Mouse (Mus musculus) neural tube, embryonic 12.5 days (tissue): ENCODE data around the gene Cntnap5b. TPM values are rescaled to one million over a fixed set of nuclear protein-coding genes. Genes with fewer than 3 reads are reported as not detected.

Experiments
- ATAC-seq: fragments of 200-750 bp; cut with Nextera tagmentation; 2 replicates; pipeline ENCODE4 v1.8.0; 2017; ENCODE audit warnings: low read depth, mild to moderate bottlenecking, moderate TSS enrichment, moderate library complexity; ENCODE audit not compliant: low FRiP score
- H3K27ac ChIP-seq: fragments of 300-500 bp; sonication (generic); 2 replicates; pipeline ENCODE4 v1.5.1; 2016
- H3K27me3 ChIP-seq: fragments of 300-500 bp; sonication (generic); replicated peaks from 2 replicates; pipeline ENCODE4 v1.6.1; 2016; ENCODE audit warnings: mild to moderate bottlenecking
- H3K36me3 ChIP-seq: fragments of 300-500 bp; sonication (generic); 2 replicates; pipeline ENCODE4 v1.6.1; 2016; ENCODE audit warnings: mild to moderate bottlenecking
- H3K4me1 ChIP-seq: fragments of 300-500 bp; sonication (generic); 2 replicates; pipeline ENCODE4 v1.6.1; 2016
- H3K4me2 ChIP-seq: fragments of 300-500 bp; sonication (generic); replicated peaks from 2 replicates; pipeline ENCODE4 v1.6.1; 2016; ENCODE audit warnings: mild to moderate bottlenecking
- H3K4me3 ChIP-seq: fragments of 300-500 bp; sonication (generic); 2 replicates; pipeline ENCODE4 v1.5.1; 2016
- H3K9ac ChIP-seq: fragments of 300-500 bp; sonication (generic); 2 replicates; pipeline ENCODE4 v1.6.1; 2016; ENCODE audit warnings: mild to moderate bottlenecking
- H3K9me3 ChIP-seq: fragments of 300-500 bp; sonication (generic); 2 replicates; pipeline ENCODE4 v1.6.1; 2016; ENCODE audit warnings: mild to moderate bottlenecking
- WGBS: fragments of 180-500 bp; shearing (Covaris S2); methylation state at CpG from one replicate; pipeline ENCODE4 v1.1.7; 2016; 5-methylcytosine and 5-hydroxymethylcytosine counted together
- polyA plus RNA-seq: library from polyadenylated mRNA; unstranded; fragments of >200 nt; fragmentation: Nextera tagmentation; extraction: Ambion mirVana; gene quantifications from 2 replicates; pipeline ENCODE4 v1.2.1, GENCODE M21; 2016

Gene Cntnap5b
- polyA plus RNA-seq, 1 experiment from 2014 or later = 0.38 TPM

DNA sequence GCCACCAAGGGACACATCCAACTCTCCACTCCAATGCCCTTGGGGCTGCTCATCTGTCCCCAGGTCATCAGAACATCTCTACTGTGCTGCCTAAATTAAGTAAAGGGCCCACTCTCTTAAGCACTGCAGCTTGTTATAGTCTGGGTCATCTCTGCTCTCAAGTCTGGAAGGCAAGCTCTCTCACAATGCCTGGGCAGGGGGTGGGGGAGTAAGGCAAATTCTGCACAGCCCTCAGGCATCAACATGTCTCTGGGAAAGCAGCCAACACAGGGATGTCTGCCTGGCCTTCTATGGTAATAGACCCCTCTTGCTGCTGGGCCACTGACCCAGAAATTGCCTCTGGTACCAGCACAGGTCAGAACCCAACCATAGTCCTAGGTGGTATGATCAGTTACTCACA is 479.4 kb downstream of the Cntnap5b start:
- H3K27ac ChIP-seq = no peak overlapping the region
- no peak overlapping the region for H3K4me3 ChIP-seq
- H3K9me3 ChIP-seq = no peaks in the 10 kb centered on the region
- H3K4me1 ChIP-seq = no peaks in the 10 kb centered on the region
- ATAC-seq = no peak
- no peak overlapping the region for H3K4me2 ChIP-seq
- no peak overlapping the region for H3K9ac ChIP-seq
- H3K27me3 ChIP-seq = no peaks in the 10 kb centered on the region
- H3K36me3 ChIP-seq = no peaks in the 10 kb centered on the region

DNA sequence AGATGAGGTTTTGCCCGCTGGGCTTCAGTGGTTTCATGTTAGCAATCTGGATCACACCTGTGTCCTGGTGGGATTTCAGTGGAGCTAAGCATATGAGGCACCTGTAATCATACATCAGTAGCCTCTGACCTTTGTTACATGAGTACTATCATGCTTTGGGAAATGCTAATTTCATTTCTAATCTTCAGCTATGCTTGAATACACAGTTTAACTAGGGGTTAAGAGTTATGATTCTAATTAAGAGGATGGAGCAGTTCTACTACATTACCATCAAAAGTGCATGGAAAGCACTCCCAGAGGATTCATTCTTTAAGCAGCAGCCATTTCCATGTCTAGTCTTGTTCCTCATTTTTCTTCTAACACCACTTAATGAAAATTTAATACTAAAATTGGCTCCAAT is 538.1 kb downstream of the Cntnap5b start:
- H3K9me3 ChIP-seq = no peaks in the 10 kb centered on the region
- no peak overlapping the region for H3K4me2 ChIP-seq
- 79% methylated on average over 1 of the region's 1 CpGs for WGBS
- no peak overlapping the region for H3K9ac ChIP-seq
- no peak overlapping the region for H3K27ac ChIP-seq
- H3K36me3 ChIP-seq = no peaks in the 10 kb centered on the region
- H3K4me1 ChIP-seq = no peaks in the 10 kb centered on the region
- no peaks in the 10 kb centered on the region for H3K27me3 ChIP-seq
- no peak overlapping the region for H3K4me3 ChIP-seq
- no peak for ATAC-seq

DNA sequence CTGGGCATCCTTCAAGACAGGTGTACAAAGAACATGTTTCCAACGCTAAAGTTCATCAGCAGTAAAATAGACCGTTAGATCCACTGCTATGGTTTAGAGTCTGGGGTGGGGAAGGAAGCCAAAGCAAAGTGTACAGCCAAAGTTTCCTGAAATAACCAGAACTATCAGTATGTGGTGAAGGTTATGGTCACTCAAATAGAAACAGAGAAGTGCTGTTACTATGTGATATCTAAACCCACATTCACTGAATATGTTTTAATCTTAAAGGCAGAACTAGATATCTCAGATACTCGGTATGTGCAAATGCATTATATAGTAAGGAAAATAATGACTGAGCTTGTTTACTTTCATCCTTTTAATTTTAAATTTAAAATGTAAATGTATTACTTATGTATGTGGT is 558.5 kb downstream of the Cntnap5b start:
- H3K4me1 ChIP-seq = no peaks in the 10 kb centered on the region
- no peak overlapping the region for H3K9ac ChIP-seq
- no peak overlapping the region for H3K4me2 ChIP-seq
- no peak overlapping the region for H3K27ac ChIP-seq
- no peaks in the 10 kb centered on the region for H3K27me3 ChIP-seq
- 88% methylated on average over 3 of the region's 3 CpGs for whole genome bisulfite sequencing
- no peak for ATAC-seq
- no peaks in the 10 kb centered on the region for H3K9me3 ChIP-seq
- no peak overlapping the region for H3K4me3 ChIP-seq
- H3K36me3 ChIP-seq = no peaks in the 10 kb centered on the region

DNA sequence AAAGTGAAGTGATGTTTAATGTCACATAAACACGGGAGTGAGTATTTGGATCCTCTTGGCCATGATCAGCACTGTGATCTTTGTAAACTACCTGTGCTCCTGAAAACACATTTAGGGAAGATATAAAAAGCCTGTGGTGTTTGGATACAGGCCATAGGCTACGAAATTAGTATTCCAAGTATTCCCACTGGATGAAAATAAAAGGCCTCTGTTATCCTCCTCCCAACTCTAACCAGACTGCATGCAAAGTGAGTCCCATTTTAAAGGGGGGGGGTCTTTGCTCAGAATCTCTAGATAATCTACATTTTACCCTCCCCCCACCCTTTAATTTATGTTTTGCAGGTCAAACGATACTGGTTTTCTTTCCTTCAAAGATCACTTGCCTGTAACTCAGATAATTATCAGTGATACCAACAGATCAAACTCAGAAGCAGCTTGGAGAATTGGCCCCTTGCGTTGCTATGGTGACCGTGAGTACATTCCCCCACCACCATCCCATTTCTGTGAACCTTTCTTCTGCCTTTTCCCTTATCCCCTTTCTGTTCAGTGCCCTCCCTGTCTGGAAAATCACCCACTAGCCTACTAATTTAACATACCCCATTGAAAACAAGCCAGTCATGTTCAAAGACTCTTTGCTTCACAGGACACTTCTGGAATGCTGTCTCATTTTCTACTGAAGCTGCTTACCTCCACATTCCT is 597.0 kb downstream of the Cntnap5b start:
- peak; percentile 86 for ATAC-seq
- Histone ChIP-seq H3K27me3 (no peaks in the 10 kb centered on the region), H3K9ac (no peak overlapping the region), H3K27ac (no peak overlapping the region), H3K4me2 (no peak overlapping the region), H3K4me3 (no peak overlapping the region), H3K36me3 (no peaks in the 10 kb centered on the region), H3K9me3 (no peaks in the 10 kb centered on the region), H3K4me1 (no peaks in the 10 kb centered on the region)
- 66% methylated on average over 5 of the region's 5 CpGs for WGBS

DNA sequence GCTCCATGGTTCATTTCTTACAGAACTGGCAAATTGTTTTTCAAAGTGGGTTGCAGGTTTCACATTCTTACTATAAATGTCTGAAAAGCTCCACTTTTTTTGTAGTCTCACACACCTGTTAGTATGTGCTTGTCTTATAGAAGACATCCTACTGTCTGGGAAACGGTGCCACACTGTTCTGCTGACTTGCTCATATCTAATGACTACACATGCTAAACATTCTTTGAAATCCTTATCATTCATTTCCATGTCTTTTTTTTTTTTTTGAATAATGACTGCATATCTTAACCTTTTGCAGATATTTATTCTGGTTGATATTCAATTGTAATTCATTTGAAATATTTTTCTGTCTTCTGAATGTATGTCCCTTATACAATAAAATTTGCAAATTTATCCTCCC is 613.7 kb downstream of the Cntnap5b start:
- Histone ChIP-seq H3K4me2 (no peak overlapping the region), H3K9me3 (no peaks in the 10 kb centered on the region), H3K27ac (no peak overlapping the region), H3K36me3 (no peaks in the 10 kb centered on the region), H3K4me1 (no peaks in the 10 kb centered on the region), H3K27me3 (no peaks in the 10 kb centered on the region), H3K4me3 (no peak overlapping the region), H3K9ac (no peak overlapping the region)
- ATAC-seq = no peak
- 92% methylated on average over 1 of the region's 1 CpGs for WGBS

DNA sequence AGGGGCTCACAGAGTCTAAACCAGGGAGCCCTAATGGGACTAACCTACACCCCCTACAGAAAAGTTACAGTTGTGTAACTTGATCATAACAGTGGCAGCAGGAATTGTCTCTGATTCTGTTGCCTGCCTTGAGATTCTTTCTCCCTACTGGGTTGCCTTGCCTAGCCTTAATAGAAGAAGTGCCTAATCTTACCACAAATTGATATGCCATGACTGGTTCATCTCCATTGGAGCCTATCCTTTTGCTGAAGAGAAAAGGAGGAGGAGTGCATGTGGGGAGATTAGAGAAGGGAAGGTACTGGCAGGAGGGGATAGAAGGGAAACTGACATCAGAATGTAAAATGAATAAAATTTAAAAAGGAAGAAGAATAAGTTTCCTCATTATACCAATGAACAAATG is 621.5 kb downstream of the Cntnap5b start:
- H3K4me2 ChIP-seq = no peak overlapping the region
- ATAC-seq = no peak
- H3K4me1 ChIP-seq = no peaks in the 10 kb centered on the region
- H3K4me3 ChIP-seq = no peak overlapping the region
- no peaks in the 10 kb centered on the region for H3K9me3 ChIP-seq
- no peak overlapping the region for H3K9ac ChIP-seq
- H3K36me3 ChIP-seq = no peaks in the 10 kb centered on the region
- H3K27ac ChIP-seq = no peak overlapping the region
- H3K27me3 ChIP-seq = no peaks in the 10 kb centered on the region

DNA sequence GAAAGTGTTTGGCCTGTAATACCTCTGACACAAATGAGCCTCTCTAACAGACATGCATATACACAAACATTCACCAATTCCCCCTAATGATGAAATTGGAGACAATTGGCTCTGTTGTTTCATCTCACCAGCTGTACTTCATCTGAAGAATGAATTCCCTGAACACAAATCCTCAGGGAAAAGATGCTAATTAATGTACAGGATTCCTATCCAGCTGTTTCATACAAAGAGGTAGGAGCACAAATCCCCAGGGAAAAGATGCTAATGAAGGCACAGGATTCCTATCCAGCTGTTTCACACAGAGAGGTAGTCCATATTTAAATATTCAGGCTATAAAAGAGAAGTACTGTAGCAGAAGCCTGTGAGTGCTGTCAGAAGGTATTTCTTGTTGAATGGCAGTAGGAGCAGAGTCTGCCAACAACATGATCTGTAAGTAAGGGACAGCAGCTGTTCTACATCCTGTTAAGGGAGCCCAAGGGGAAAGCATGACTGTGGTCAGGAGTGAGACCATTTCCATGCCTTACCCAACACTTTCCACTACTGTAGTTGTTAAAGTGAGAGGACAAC is 644.2 kb downstream of the Cntnap5b start:
- H3K4me1 ChIP-seq = no peaks in the 10 kb centered on the region
- no peaks in the 10 kb centered on the region for H3K36me3 ChIP-seq
- H3K4me2 ChIP-seq = no peak overlapping the region
- H3K9ac ChIP-seq = no peak overlapping the region
- no peak overlapping the region for H3K27ac ChIP-seq
- no peak overlapping the region for H3K4me3 ChIP-seq
- no peaks in the 10 kb centered on the region for H3K27me3 ChIP-seq
- H3K9me3 ChIP-seq = no peaks in the 10 kb centered on the region
- ATAC-seq = peak; percentile 61

DNA sequence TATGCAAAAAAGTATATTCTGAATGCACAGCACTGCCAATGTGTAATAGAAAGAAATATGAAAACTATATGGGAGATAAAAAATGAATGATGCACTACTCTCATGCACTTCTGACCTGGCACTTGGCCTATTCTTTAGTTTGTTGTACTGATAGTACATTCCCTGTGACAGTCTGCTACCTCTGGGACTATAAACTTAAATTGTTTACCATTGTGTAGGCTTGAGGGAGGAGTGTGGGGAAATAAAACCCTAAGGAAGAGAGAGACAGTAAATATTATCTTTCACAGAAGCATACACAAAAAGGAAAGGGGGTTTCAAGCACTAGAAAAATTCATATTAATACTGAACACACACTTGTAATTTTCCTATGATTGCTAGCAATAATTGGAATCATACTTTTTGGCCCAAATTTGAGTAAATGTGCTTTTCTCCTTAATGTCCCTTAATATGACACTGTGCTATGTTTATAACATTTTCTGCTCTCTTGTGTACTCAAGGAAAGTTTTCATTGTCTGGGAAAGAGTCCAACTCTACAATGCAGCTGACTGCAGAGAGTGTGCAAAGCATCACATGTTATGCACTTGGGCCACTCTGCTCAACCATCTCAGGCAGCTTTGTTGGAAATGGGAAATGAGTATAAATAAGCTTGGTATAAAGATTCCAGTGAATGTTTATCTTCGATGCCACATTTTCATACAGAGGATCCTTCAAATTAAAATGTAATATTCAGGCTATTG is 657.6 kb downstream of the Cntnap5b start:
- Histone ChIP-seq H3K4me3 (no peak overlapping the region), H3K9me3 (no peaks in the 10 kb centered on the region), H3K4me1 (no peaks in the 10 kb centered on the region), H3K9ac (no peak overlapping the region), H3K4me2 (no peak overlapping the region), H3K36me3 (no peaks in the 10 kb centered on the region), H3K27me3 (no peaks in the 10 kb centered on the region), H3K27ac (no peak overlapping the region)
- ATAC-seq = no peak
- 100% methylated on average over 1 of the region's 1 CpGs for WGBS

DNA sequence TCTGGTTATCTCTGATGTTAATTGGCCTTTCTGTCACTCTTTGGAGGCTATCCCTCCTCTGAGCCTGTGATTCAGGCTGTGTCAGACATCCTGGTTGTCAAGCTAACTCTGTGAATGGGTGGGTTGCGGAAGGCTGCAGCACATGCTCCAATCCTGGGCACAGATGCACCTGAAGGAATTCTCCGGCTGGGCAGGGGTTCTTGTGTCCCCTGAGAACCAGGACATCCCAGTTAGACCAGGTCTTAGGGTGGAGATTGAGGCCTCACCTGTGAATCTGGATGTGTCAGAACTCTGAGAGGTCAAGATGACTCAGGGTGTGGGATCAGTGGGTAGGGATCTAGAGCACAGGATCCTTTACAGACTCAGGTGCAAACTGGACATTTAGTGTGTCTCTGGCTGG is 691.3 kb downstream of the Cntnap5b start:
- H3K4me3 ChIP-seq = no peak overlapping the region
- no peaks in the 10 kb centered on the region for H3K36me3 ChIP-seq
- no peaks in the 10 kb centered on the region for H3K4me1 ChIP-seq
- no peaks in the 10 kb centered on the region for H3K27me3 ChIP-seq
- WGBS = 91% methylated on average over 2 of the region's 2 CpGs
- no peaks in the 10 kb centered on the region for H3K9me3 ChIP-seq
- H3K9ac ChIP-seq = no peak overlapping the region
- no peak overlapping the region for H3K4me2 ChIP-seq
- no peak overlapping the region for H3K27ac ChIP-seq
- ATAC-seq = no peak

DNA sequence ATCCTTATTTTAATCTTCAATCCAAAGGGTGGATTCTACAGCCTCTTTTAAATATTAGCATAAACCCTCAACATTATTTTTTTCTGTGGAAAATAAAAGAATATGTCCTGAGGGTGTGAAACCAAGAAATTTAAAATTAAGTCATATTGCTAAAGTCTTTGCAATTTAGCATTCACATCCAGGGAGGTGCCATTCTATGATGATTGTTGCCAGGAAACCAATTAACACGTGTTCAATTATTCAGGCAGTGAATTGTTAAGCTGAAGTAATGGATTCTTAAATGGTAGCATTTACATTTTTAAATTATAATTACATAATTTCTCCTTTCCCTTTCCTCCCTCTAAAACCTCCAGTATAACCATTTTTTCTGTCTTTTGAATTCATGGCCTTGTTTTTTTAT is 692.7 kb downstream of the Cntnap5b start:
- H3K27ac ChIP-seq = no peak overlapping the region
- H3K4me1 ChIP-seq = no peaks in the 10 kb centered on the region
- no peaks in the 10 kb centered on the region for H3K27me3 ChIP-seq
- no peaks in the 10 kb centered on the region for H3K9me3 ChIP-seq
- H3K4me2 ChIP-seq = no peak overlapping the region
- no peaks in the 10 kb centered on the region for H3K36me3 ChIP-seq
- WGBS = 59% methylated on average over 1 of the region's 1 CpGs
- ATAC-seq = no peak
- H3K4me3 ChIP-seq = no peak overlapping the region
- no peak overlapping the region for H3K9ac ChIP-seq

DNA sequence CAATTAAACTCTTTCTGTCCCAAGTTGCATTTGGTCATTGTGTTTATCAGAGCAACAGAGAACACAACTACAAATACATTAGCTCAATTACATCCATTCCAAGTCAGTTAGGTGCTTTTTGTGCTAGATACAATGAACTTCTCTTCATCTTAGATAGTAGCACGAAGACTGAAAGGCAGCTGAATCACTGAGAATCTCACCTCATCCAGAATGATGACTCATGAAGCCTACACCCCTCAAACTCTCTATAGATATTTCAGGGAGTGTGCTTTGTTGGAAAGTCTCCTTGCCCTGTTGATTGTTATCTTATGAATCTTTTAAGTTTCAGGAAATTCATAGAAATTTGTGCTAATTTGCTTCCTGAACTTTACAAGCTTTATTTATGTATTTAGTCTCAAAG is 695.0 kb downstream of the Cntnap5b start:
- no peaks in the 10 kb centered on the region for H3K9me3 ChIP-seq
- H3K36me3 ChIP-seq = no peaks in the 10 kb centered on the region
- WGBS = 83% methylated on average over 1 of the region's 1 CpGs
- no peak overlapping the region for H3K4me3 ChIP-seq
- no peaks in the 10 kb centered on the region for H3K4me1 ChIP-seq
- no peak overlapping the region for H3K4me2 ChIP-seq
- no peak overlapping the region for H3K9ac ChIP-seq
- no peak overlapping the region for H3K27ac ChIP-seq
- H3K27me3 ChIP-seq = no peaks in the 10 kb centered on the region
- no peak for ATAC-seq

DNA sequence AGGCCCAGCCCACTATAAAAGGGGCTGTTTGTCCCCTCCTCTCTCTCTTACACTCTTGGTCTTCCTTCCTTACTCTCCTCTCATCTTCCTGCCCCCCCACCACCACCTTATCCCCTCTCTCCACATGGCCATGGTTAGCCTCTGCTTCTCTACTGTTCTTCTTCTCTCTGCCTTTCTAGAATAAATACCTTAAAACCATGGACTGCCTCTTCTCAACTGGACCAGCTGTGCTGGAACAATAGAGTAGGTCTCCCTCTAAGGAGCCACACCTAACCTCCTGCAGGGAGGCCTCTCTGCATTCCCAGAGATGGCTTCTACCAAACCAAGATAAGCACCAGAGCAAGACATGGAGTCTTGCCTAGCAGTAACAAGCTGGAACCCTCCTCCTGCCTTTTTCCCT is 737.3 kb downstream of the Cntnap5b start:
- H3K9ac ChIP-seq = no peak overlapping the region
- no peaks in the 10 kb centered on the region for H3K27me3 ChIP-seq
- no peak overlapping the region for H3K4me3 ChIP-seq
- H3K9me3 ChIP-seq = no peaks in the 10 kb centered on the region
- H3K4me2 ChIP-seq = no peak overlapping the region
- ATAC-seq = no peak
- no peaks in the 10 kb centered on the region for H3K36me3 ChIP-seq
- no peaks in the 10 kb centered on the region for H3K4me1 ChIP-seq
- H3K27ac ChIP-seq = no peak overlapping the region
